8 mouse cellular contexts compared by ENCODE assay signal in genomic region chr4:121040897-121041671, GRCm38 (mm10). TPM values are rescaled to one million over a fixed set of nuclear protein-coding genes. Genes with fewer than 3 reads are reported as not detected.
A peak's percentile ranks its signal among the peaks of the same experiment; 100 is the strongest.
DNase-seq lines count a peak whose midpoint lies in the region; ATAC-seq and TF ChIP-seq lines count a peak whose summit lies in the region.

No protein-coding gene starts in this region.

- intact Hi-C loops in heart, postnatal 10 days (cut with DNase I): loop anchor here (2.0 kb wide), 1 partner anchor 54 kb away; no protein-coding TSS in a partner anchor

- H3K36me3 ChIP-seq in ES-Bruce4 (ENCODE audit: control insufficient read depth, insufficient read depth, low read length, poor library complexity, severe bottlenecking): no peaks in the 10 kb centered on the region
- no peaks in the 10 kb centered on the region for H3K36me3 ChIP-seq in neural tube, embryonic 15.5 days

- peaks cover 6% of the 10 kb centered on the region for H3K4me1 ChIP-seq in ES-Bruce4 (ENCODE audit: control insufficient read depth, insufficient read depth, low read length)
- H3K4me1 ChIP-seq in lung, adult 2 months (ENCODE audit: control insufficient read depth, insufficient read depth, low read length): no peaks in the 10 kb centered on the region
- H3K4me1 ChIP-seq in neural tube, embryonic 15.5 days: peaks cover 31% of the 10 kb centered on the region

- ATAC-seq in erythroid progenitor cell, adult 5-6 weeks (replicated peaks; ENCODE audit: low FRiP score, poor library complexity, severe bottlenecking): peak; percentile 47; the same call in 1 of the 2 replicates
- ATAC-seq in neural tube, embryonic 15.5 days (ENCODE audit: low FRiP score): peak; percentile 69

- H3K4me3 ChIP-seq in ES-Bruce4 (ENCODE audit: low read depth, low read length): no peak overlapping the region
- H3K4me3 ChIP-seq in lung, adult 2 months (replicated peaks; ENCODE audit: extremely low read depth, low read depth, low read length): no peak overlapping the region
- peak overlapping the region; percentile 1; the same call in 1 of the 2 replicates for H3K4me3 ChIP-seq in neural tube, embryonic 15.5 days (replicated peaks)

- TF ChIP-seq EP300 in ES-Bruce4 (IDR thresholded peaks at IDR 0.05; ENCODE audit: insufficient read depth, low read depth, low read length): peak; percentile 55; the same call in 1 of the 2 replicates

- TF ChIP-seq CTCF in ES-Bruce4 (IDR thresholded peaks at IDR 0.05; ENCODE audit: low read depth, low read length): peak; percentile 86
- TF ChIP-seq CTCF in lung, adult 2 months (IDR thresholded peaks at IDR 0.05; ENCODE audit: insufficient read depth, low read length): peak; percentile 80

- TF ChIP-seq POLR2A in ES-Bruce4 (IDR thresholded peaks at IDR 0.05; ENCODE audit: insufficient read depth, low read length): no peak
- no peak for TF ChIP-seq POLR2A in lung, adult 2 months (IDR thresholded peaks at IDR 0.05; ENCODE audit: borderline replicate concordance, extremely low read depth, low read depth, low read length)

- peak overlapping the region; percentile 79 for H3K4me2 ChIP-seq in neural tube, embryonic 15.5 days

- WGBS in lung, adult 2 months: 12% methylated on average over 18 of the region's 18 CpGs
- WGBS in neural tube, embryonic 15.5 days: 10% methylated on average over 18 of the region's 18 CpGs

- H3K9ac ChIP-seq in ES-Bruce4 (ENCODE audit: low read depth, poor library complexity, severe bottlenecking): 0 out of 2 replicates have a peak overlapping the region, but pooled peaks have one; percentile 9
- H3K9ac ChIP-seq in neural tube, embryonic 15.5 days (replicated peaks): no peak overlapping the region

- peak; percentile 11 for DNase-seq in c-Kit-negative CD71-positive TER-119-positive erythroid progenitor cells, embryonic 14.5 days (ENCODE audit: low read depth, low spot score)
- peak; percentile 61 to 77 for DNase-seq in heart, postnatal 10 days
- DNase-seq in layer of hippocampus, adult 18-20 months (ENCODE audit: low spot score in 2 of 2): peak; percentile 55 to 80
- DNase-seq in lung, adult 2 months: peak; percentile 33
- peak; percentile 63 for DNase-seq in testis, postnatal 14 days (ENCODE audit: low spot score)

- no peaks in the 10 kb centered on the region for H3K9me3 ChIP-seq in ES-Bruce4 (replicated peaks; ENCODE audit: control insufficient read depth, insufficient read depth, low read length, poor library complexity, severe bottlenecking)
- no peaks in the 10 kb centered on the region for H3K9me3 ChIP-seq in neural tube, embryonic 15.5 days (replicated peaks)

- H3K27ac ChIP-seq in ES-Bruce4 (ENCODE audit: insufficient read depth, low read length): peak overlapping the region; percentile 63
- peak overlapping the region; percentile 71 for H3K27ac ChIP-seq in neural tube, embryonic 15.5 days (replicated peaks)

- no peaks in the 10 kb centered on the region for H3K27me3 ChIP-seq in ES-Bruce4 (ENCODE audit: control insufficient read depth, insufficient read depth, low read length, poor library complexity, severe bottlenecking)
- peaks cover 12% of the 10 kb centered on the region; the same call in 1 of the 2 replicates for H3K27me3 ChIP-seq in neural tube, embryonic 15.5 days (replicated peaks)

RNA-seq across cellular contexts. Expression of gene Col9a2, which starts 1.9 kb away (rescaled TPM):
- polyA plus RNA-seq in ES-Bruce4 (2011; ENCODE audit: insufficient read depth, insufficient read length, low read depth, missing spikeins): 5.8 and 6.9 TPM in 2 replicates
- not detected in 2 replicates for total RNA-seq in erythroid progenitor cell, adult 5-6 weeks (2015; ENCODE audit: low replicate concordance)
- not detected in 2 replicates for total RNA-seq in erythroid progenitor cell, adult 5-6 weeks (2017; ENCODE audit: low replicate concordance)
- total RNA-seq in heart, postnatal 10 days (2021): 1 to 10 TPM; 1.1 to 1.2 TPM
- total RNA-seq in layer of hippocampus, adult 18-20 months (2021): 1 to 10 TPM; 2.2 to 3.6 TPM
- polyA plus RNA-seq in lung, adult 2 months (2012; rRNA removed): 0.30 TPM in 1 of 2 replicates, not detected in the other
- 21.5 and 36.1 TPM in 2 replicates for polyA plus RNA-seq in neural tube, embryonic 15.5 days (2015; fragmentation: Nextera tagmentation; extraction: Ambion mirVana)

RNA-seq across cellular contexts. Expression of gene Smap2, which starts 24.0 kb away (rescaled TPM):
- 23.0 and 23.9 TPM in 2 replicates for polyA plus RNA-seq in ES-Bruce4 (2011; ENCODE audit: insufficient read depth, insufficient read length, low read depth, missing spikeins)
- 44.0 and 57.3 TPM in 2 replicates for total RNA-seq in erythroid progenitor cell, adult 5-6 weeks (2015; ENCODE audit: low replicate concordance)
- 28.8 and 31.5 TPM in 2 replicates for total RNA-seq in erythroid progenitor cell, adult 5-6 weeks (2017; ENCODE audit: low replicate concordance)
- total RNA-seq in heart, postnatal 10 days (2021): 10 to 100 TPM; 29.9 to 32.8 TPM
- 100 to 1,000 TPM; 162 TPM for total RNA-seq in layer of hippocampus, adult 18-20 months (2021)
- polyA plus RNA-seq in lung, adult 2 months (2012; rRNA removed): 17.6 and 24.9 TPM in 2 replicates
- polyA plus RNA-seq in neural tube, embryonic 15.5 days (2015; fragmentation: Nextera tagmentation; extraction: Ambion mirVana): 41.4 and 43.4 TPM in 2 replicates

RNA-seq across cellular contexts. Expression of gene Zmpste24, which starts 57.0 kb away (rescaled TPM):
- polyA plus RNA-seq in ES-Bruce4 (2011; ENCODE audit: insufficient read depth, insufficient read length, low read depth, missing spikeins): 31.5 and 31.7 TPM in 2 replicates
- total RNA-seq in erythroid progenitor cell, adult 5-6 weeks (2015; ENCODE audit: low replicate concordance): 31.9 and 32.4 TPM in 2 replicates
- 10.8 and 25.5 TPM in 2 replicates for total RNA-seq in erythroid progenitor cell, adult 5-6 weeks (2017; ENCODE audit: low replicate concordance)
- total RNA-seq in heart, postnatal 10 days (2021): 10 to 100 TPM; 20.9 to 22.2 TPM
- 10 to 100 TPM; 23.8 to 25.4 TPM for total RNA-seq in layer of hippocampus, adult 18-20 months (2021)
- polyA plus RNA-seq in lung, adult 2 months (2012; rRNA removed): 17.6 and 23.1 TPM in 2 replicates
- 24.8 and 32.4 TPM in 2 replicates for polyA plus RNA-seq in neural tube, embryonic 15.5 days (2015; fragmentation: Nextera tagmentation; extraction: Ambion mirVana)

Comparison
In these comparisons a context has a peak if more than half of its experiments do, and no peak if none do; other contexts are left out.
1. DNase-seq: peak in every context shown above with its lines; median percentile 69 in heart, postnatal 10 days; 68 in layer of hippocampus, adult 18-20 months; 63 in testis, postnatal 14 days; 33 in lung, adult 2 months; 11 in c-Kit-negative CD71-positive TER-119-positive erythroid progenitor cells, embryonic 14.5 days.